Mouse (Mus musculus): Measurements from ENCODE around the gene Zbtb5. TPM values are rescaled to one million over a fixed set of nuclear protein-coding genes. Genes with fewer than 3 reads are reported as not detected.

The Zbtb5 gene
- polyA plus RNA-seq, 1 experiment, result 12.7 TPM

DNA sequence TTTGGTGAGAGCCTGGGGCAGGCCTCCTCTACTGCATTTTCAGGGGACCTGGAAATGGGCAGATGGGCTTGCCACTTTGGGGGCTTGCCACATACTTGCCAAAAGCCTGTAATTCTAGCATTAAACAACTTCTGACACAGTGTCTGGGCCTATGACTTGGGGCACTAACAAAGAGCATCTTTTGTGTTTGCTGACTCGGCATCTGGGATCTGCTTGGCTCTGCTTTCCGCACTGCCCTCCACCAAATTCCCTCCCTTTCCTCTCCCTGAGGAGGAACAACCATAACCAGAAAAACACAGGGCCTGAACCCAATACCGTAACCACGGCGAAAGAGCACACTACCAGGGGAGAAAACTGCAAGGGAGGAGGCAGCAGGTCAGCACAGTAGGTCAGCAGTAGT is 21.7 kb downstream of the Zbtb5 start:
- WGBS, result 90% methylated on average over 5 of the region's 5 CpGs
- H3K4me1 ChIP-seq (ENCODE audit: control insufficient read depth, insufficient read depth, insufficient read length), result no peaks in the 10 kb centered on the region
- H3K36me3 ChIP-seq (ENCODE audit: control insufficient read depth, insufficient read depth, low read length), result peaks cover 20% of the 10 kb centered on the region
- TF ChIP-seq POLR2A (IDR thresholded peaks at IDR 0.05; ENCODE audit: low read depth, low read length) (no peak), CTCF (IDR thresholded peaks at IDR 0.05; ENCODE audit: extremely low read depth, insufficient read depth, insufficient read length, insufficient replicate concordance) (no peak)
- H3K27ac ChIP-seq (ENCODE audit: insufficient read depth, low read length), result no peak overlapping the region
- DNase-seq (ENCODE audit: low read depth in 1 of 2, low spot score in 2 of 2), result no peak
- H3K4me3 ChIP-seq (ENCODE audit: extremely low read depth, insufficient read depth, insufficient read length), result no peak overlapping the region
- H3K27me3 ChIP-seq (ENCODE audit: control insufficient read depth, insufficient read depth, low read length), result no peaks in the 10 kb centered on the region

DNA sequence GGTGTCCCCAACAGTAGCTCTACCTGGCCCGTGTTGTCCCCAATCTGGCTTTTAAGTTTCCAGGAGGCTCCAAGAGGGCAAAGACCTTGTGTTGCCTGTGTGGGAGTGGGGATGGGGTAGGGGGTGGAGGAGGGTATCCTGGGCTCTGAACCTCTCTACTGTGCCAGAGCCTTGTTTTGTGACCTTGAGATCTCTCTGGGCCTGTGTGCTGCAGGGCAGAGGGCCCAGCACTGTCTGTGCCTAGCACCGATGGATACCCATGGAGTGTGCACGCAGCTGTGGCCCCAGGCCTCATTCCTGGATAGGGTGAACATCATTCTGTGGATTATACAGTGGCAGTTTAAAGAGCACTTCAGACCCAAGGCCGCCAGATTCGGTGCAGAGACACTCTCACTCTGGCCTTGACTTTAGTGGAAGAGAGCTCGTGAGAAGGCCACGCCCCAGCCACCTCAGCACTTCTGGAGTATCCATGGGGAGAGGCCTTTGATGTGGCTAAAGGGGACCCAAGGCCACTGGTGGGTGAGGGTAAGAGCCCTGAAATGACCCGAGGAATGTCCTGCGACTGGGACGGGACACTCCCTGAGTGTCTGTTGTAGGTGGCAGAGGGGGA is 29.0 kb downstream of the Zbtb5 start:
- no peaks in the 10 kb centered on the region; the same call in 1 of the 2 replicates for H3K36me3 ChIP-seq (ENCODE audit: control insufficient read depth, insufficient read depth, low read length)
- WGBS, result 89% methylated on average over 10 of the region's 10 CpGs
- no peak for DNase-seq (ENCODE audit: low read depth in 1 of 2, low spot score in 2 of 2)
- H3K27ac ChIP-seq (ENCODE audit: insufficient read depth, low read length), result no peak overlapping the region
- TF ChIP-seq CTCF (IDR thresholded peaks at IDR 0.05; ENCODE audit: extremely low read depth, insufficient read depth, insufficient read length, insufficient replicate concordance) (no peak), POLR2A (IDR thresholded peaks at IDR 0.05; ENCODE audit: low read depth, low read length) (no peak)
- H3K27me3 ChIP-seq (ENCODE audit: control insufficient read depth, insufficient read depth, low read length), result no peaks in the 10 kb centered on the region
- H3K4me3 ChIP-seq (ENCODE audit: extremely low read depth, insufficient read depth, insufficient read length), result no peak overlapping the region
- peaks cover 13% of the 10 kb centered on the region for H3K4me1 ChIP-seq (ENCODE audit: control insufficient read depth, insufficient read depth, insufficient read length)

DNA sequence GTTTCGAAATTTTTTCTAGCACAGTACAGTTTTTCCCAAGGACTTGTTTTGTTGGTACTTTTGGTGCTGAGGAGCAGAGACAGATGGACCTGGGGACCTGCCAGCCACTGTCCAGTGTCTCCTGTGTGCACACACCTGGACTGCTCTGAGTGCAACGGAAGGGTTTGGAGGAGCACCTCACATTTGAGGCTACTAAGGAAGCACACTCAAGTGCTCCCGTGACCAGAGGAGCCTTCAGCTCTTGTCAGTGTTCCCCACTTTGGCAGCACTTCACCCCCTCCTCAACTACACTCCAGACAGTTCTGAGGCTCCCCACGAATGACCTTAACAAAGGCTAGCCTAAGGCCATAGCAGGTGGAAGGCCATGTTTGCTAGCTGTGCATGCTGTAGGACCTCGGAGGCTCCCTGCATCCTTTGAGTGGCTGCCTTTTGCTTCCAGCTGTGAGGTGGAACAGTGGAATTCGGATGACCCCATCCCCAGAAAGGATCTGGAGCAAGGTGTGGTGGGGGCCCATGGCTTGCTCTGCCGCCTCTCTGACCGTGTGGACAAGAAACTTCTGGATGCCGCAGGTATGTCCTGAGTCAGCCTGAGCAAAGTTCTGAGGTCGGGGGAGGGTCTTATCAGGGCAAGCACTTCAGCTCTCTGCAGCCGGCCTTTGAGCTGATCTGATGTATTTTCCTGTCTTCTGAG is 29.6 kb downstream of the Zbtb5 start:
- Histone ChIP-seq H3K36me3 (ENCODE audit: control insufficient read depth, insufficient read depth, low read length) (no peaks in the 10 kb centered on the region; the same call in 1 of the 2 replicates), H3K4me3 (ENCODE audit: extremely low read depth, insufficient read depth, insufficient read length) (no peak overlapping the region), H3K27ac (ENCODE audit: insufficient read depth, low read length) (no peak overlapping the region), H3K27me3 (ENCODE audit: control insufficient read depth, insufficient read depth, low read length) (no peaks in the 10 kb centered on the region), H3K4me1 (ENCODE audit: control insufficient read depth, insufficient read depth, insufficient read length) (peaks cover 13% of the 10 kb centered on the region)
- WGBS, result 84% methylated on average over 11 of the region's 11 CpGs
- no peak for DNase-seq (ENCODE audit: low read depth in 1 of 2, low spot score in 2 of 2)
- TF ChIP-seq POLR2A (IDR thresholded peaks at IDR 0.05; ENCODE audit: low read depth, low read length) (no peak), CTCF (IDR thresholded peaks at IDR 0.05; ENCODE audit: extremely low read depth, insufficient read depth, insufficient read length, insufficient replicate concordance) (no peak)

DNA sequence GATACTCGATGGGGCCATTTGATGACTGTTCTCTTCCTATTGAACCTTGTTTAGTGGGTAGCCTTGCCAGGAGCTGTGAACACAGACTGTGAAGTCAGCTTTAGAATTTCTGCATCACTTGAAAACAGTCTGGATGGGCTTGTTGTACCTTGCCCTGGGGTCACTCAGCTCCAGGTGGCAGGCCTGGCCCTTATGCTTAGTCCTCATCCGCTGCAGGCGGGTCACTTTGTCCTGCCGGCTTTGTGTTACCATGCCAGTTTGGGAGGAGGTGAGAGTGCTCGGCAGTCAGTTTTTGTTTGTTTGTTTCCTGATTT is 30.3 kb downstream of the Zbtb5 start:
- TF ChIP-seq POLR2A (IDR thresholded peaks at IDR 0.05; ENCODE audit: low read depth, low read length) (no peak), CTCF (IDR thresholded peaks at IDR 0.05; ENCODE audit: extremely low read depth, insufficient read depth, insufficient read length, insufficient replicate concordance) (no peak)
- no peaks in the 10 kb centered on the region for H3K27me3 ChIP-seq (ENCODE audit: control insufficient read depth, insufficient read depth, low read length)
- 53% methylated on average over 5 of the region's 5 CpGs for WGBS
- no peaks in the 10 kb centered on the region for H3K36me3 ChIP-seq (ENCODE audit: control insufficient read depth, insufficient read depth, low read length)
- DNase-seq (ENCODE audit: low read depth in 1 of 2, low spot score in 2 of 2), result no peak
- H3K4me3 ChIP-seq (ENCODE audit: extremely low read depth, insufficient read depth, insufficient read length), result peak overlapping the region; percentile 88
- peaks cover 13% of the 10 kb centered on the region for H3K4me1 ChIP-seq (ENCODE audit: control insufficient read depth, insufficient read depth, insufficient read length)
- H3K27ac ChIP-seq (ENCODE audit: insufficient read depth, low read length), result peak overlapping the region; percentile 34; the same call in 1 of the 2 replicates

DNA sequence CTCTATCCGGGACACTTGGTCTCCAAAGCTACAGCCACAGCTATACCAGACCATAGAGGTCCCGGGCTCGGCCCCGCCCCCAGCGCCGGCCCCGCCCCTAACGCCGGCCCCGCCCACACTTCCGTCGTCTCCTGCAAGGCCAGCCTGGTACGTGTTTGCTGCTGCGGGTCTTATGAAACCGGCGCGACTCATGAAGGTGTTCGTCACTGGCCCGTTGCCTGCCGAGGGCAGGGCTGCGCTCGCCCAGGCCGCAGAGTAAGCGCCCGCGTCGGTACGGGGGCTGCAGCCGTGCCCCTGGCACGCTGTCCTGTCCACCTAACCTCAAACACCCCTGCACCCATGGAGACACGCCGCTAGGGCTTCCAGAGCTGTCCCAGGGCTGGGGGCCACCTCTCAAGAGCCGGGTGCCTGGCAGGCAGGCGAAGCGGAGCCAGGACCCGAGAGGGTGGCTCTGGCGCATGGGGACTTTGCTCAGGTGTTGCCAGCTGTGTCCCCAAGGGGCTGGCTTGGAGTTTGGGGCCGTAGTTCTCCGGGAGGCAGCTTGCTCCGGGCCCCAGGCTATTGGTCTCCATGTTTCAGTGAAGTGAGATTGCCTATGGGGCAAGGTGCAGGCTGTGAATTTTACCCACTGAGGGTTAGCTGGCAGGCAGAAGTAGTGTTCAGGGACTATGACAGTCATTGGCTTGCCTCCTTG is 30.8 kb downstream of the Zbtb5 start, which contains the start of gene Grhpr:
TSS of gene Grhpr (plus strand) at position 116 of the 694 bp plus-strand sequence.
- DNase-seq (ENCODE audit: low read depth in 1 of 2, low spot score in 2 of 2), result peak; percentile 66 to 75
- under 1% methylated on average over 40 of the region's 40 CpGs for WGBS

DNA sequence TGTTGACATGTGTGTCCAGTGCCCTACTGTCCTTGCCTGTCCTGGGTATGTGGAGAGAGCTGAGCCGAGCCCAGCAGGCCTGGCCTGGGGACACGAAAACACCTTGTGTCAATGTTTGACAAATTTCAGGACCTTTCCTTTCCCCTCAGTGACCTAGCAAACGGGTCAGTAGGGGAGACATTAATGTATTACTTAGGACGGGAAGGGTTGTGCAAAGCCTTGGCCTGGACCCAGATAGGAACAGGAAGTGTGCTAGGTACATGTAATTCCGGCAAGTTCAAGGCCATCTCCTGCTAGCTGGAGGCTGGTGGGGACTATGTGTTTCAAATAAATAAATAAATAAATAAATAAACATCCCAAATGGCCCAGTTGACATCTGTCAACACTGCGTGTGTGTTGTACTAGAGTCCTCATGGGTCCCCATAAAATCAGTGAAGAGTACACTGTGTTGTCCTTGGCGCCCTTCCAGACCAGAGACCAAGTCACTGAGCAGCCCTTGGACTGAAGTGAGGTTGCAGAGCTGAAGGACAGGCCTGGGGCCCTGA is 32.3 kb downstream of the Zbtb5 start:
- Histone ChIP-seq H3K36me3 (ENCODE audit: control insufficient read depth, insufficient read depth, low read length) (no peaks in the 10 kb centered on the region), H3K27ac (ENCODE audit: insufficient read depth, low read length) (no peak overlapping the region), H3K4me1 (ENCODE audit: control insufficient read depth, insufficient read depth, insufficient read length) (peaks cover 13% of the 10 kb centered on the region), H3K27me3 (ENCODE audit: control insufficient read depth, insufficient read depth, low read length) (no peaks in the 10 kb centered on the region), H3K4me3 (ENCODE audit: extremely low read depth, insufficient read depth, insufficient read length) (no peak overlapping the region)
- no peak for DNase-seq (ENCODE audit: low read depth in 1 of 2, low spot score in 2 of 2)
- TF ChIP-seq POLR2A (IDR thresholded peaks at IDR 0.05; ENCODE audit: low read depth, low read length) (no peak), CTCF (IDR thresholded peaks at IDR 0.05; ENCODE audit: extremely low read depth, insufficient read depth, insufficient read length, insufficient replicate concordance) (no peak)
- WGBS, result 78% methylated on average over 7 of the region's 7 CpGs

More for the DNA sequence above, 30.8 kb downstream of the Zbtb5 start, which contains the start of gene Grhpr:
- Histone ChIP-seq H3K27ac (ENCODE audit: insufficient read depth, low read length) (peak within 1 kb of the TSS; percentile 83), H3K4me3 (ENCODE audit: extremely low read depth, insufficient read depth, insufficient read length) (peak within 1 kb of the TSS; percentile 88), H3K4me1 (ENCODE audit: control insufficient read depth, insufficient read depth, insufficient read length) (peaks cover 13% of the 10 kb centered on the region), H3K36me3 (ENCODE audit: control insufficient read depth, insufficient read depth, low read length) (no peaks in the 10 kb centered on the region), H3K27me3 (ENCODE audit: control insufficient read depth, insufficient read depth, low read length) (no peaks in the 10 kb centered on the region)
- TF ChIP-seq POLR2A (IDR thresholded peaks at IDR 0.05; ENCODE audit: low read depth, low read length), result peak; percentile 69
- peak; percentile 9; the same call in 1 of the 2 replicates for TF ChIP-seq CTCF (IDR thresholded peaks at IDR 0.05; ENCODE audit: extremely low read depth, insufficient read depth, insufficient read length, insufficient replicate concordance)
